Mouse (Mus musculus) fibroblast of lung, adult 2 months (primary cell): ENCODE measurements around the gene Vmn2r124.
"Not testable (repeated sequence)": the region's sequence is repeated elsewhere in the genome, so short reads cannot be mapped to it uniquely, and the experiment has no call there.

Experiments used
- DNase-seq: peaks from one replicate; pipeline ENCODE4 v3.0.0-alpha.2; 2011; ENCODE audit warnings: low read depth

Gene Vmn2r124

DNA sequence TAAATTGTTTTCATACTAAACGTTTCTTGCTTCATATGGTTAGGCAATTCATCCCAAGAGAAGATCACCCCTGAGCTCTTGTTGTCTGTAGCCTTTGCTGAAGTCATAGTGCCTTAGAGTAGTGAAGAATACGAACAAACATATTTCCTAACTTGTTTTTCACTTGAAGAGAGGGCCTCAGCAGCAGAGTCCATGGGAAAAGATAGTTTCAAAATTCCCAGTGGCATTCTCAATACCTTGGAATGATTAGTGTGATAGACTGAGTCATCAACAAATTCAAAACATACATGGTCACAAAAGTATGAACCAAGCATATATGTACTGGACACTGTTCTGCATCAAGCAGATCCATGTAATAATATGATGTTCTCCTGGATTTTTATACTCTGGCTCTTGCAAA, at the start of gene Vmn2r124:
Gene Vmn2r124, plus strand, starts transcription at position 301 of the 400 bp plus-strand sequence.
- DNase-seq, result no peak

DNA sequence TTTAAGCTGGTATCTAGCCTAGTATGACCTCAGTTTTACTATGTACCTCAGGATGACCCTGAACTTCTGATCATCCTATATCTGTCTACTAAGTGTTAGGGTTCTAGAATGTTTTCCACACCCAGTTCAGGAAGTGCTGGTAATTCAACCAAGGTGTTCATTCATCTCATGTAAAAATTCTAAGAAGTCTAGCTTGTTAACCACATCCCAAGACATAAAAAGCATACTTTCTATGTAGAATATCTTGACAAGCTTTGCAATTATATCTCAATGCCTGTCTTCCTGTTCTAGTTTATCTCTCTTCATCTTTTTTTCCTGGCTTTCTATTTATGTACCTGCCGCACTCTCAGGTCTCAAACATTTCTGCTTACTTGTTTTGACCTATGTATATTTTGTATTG, 44.5 kb upstream of the Vmn2r124 start:
- no peak for DNase-seq

DNA sequence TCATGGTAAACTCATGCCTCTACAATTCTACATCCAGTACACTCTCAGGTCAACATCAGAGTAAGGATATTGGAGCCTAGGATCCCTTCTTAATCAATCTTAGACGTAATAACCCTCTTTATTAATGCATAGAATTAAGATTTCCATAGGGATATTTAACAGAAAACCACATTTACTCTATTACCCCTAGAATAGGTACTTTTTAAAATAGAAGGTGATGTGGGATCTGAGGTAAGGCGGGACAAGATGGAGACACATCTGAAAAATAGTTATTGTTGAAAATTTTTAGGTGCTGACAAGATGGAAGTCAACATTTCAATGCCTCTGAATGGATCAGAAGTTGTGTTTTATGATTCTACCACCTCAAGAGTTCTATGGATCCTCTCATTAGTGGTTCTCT, 27.8 kb upstream of the Vmn2r124 start, which contains the start of gene Fpr-rs4:
Gene Fpr-rs4, plus strand, starts transcription at position 301 of the 400 bp plus-strand sequence.
- no peak for DNase-seq

DNA sequence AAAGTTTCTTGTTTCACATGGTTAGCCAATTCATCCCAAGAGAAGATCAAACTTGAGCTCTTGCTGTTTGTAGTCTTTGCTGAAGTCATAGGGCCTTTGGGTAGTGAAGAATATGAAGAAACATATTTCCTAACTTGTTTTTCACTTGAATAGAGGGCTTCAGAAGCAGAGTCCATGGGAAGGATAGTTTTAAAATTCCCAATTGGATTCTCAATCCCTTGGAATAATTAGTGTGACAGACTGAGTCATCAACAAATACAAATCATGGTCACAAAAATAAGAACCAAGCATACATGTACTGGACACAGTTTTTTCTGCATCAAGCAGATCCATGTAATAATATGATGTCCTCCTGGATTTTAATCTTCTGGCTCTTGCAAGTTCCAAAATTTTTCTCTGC, 35.5 kb downstream of the Vmn2r124 start, which contains the start of gene Vmn2r91:
Gene Vmn2r91, plus strand, starts transcription at position 301 of the 400 bp plus-strand sequence.
- not testable (repeated sequence) for DNase-seq

DNA sequence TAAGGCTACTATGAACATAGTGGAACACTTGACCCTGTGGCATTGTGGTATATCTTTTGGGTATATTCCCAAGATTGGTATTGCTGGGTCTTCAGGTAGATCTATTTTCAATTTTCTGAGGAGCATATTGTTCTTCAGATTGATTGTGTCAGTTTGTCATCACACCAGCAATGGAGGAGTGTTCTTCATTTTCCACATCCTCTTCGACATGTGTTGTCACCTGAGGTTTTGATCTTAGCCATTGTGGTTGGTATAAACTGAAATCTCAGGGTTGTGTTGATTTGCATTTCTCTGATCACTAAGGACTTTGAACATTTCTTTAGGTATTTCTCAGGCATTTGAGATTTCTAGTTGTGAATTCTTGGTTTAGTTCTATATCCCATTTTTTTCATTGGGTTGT, 46.4 kb downstream of the Vmn2r124 start:
- not testable (repeated sequence) for DNase-seq

DNA sequence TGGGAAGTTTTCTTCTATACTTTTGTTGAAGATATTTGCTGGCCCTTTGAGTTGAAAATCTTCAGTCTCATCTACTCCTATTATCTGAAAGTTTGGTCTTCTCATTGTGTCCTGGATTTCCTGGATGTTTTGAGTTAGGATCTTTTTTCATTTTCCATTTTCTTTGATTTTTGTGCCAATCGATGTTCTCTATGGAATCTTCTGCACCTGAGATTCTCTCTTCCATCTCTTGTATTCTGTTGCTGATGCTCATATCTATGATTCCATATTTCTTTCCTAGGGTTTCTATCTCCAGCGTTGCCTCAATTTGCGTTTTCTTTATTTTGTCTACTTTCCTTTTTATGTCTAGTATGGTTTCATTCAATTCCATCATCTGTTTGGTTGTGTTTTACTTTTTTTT, 53.0 kb downstream of the Vmn2r124 start:
- not testable (repeated sequence) for DNase-seq
